Mouse (Mus musculus) adrenal gland, adult (tissue): ENCODE measurements around the gene Zfp955b.
"Not testable (repeated sequence)": the region's sequence is repeated elsewhere in the genome, so short reads cannot be mapped to it uniquely, and the experiment has no call there.

Experiments used
- DNase-seq, 2 experiments: peaks; one replicate each; pipeline ENCODE4 v3.0.0; 2022 to 2023; ENCODE audit warnings: low spot score in 1 of 2; ENCODE audit not compliant: inconsistent age in 2 of 2

Zfp955b gene

GRCm38 (mm10) chr17:33289039-33289875 is at the start of gene Zfp955b:
TSS of gene Zfp955b (plus strand) at chr17:33289544.
- DNase-seq, result not testable (repeated sequence)

GRCm38 (mm10) chr17:33254530-33255318 is 34.6 kb upstream of the Zfp955b start, which contains the start of gene Zfp955a:
TSS of gene Zfp955a (minus strand) at chr17:33255145.
- not testable (repeated sequence) for DNase-seq

- not testable (repeated sequence) for DNase-seq
These were observed 34.1 kb upstream of the Zfp955b start for GRCm38 (mm10) chr17:33255319-33255657.

GRCm38 (mm10) chr17:33264376-33264775 is 25.0 kb upstream of the Zfp955b start, which contains the start of gene Olfr63:
TSS of gene Olfr63 (plus strand) at chr17:33264676.
- no peak for DNase-seq

- DNase-seq, result peak in 1 of 2 experiments; percentile 12
These were observed 20.4 kb upstream of the Zfp955b start for GRCm38 (mm10) chr17:33268907-33269306.

- DNase-seq, result not testable (repeated sequence)
These were observed 469 bp downstream of the Zfp955b start for GRCm38 (mm10) chr17:33289876-33290149.

- no peak for DNase-seq
These were observed 63.6 kb downstream of the Zfp955b start for GRCm38 (mm10) chr17:33352981-33353380.
